Mouse (Mus musculus) heart, postnatal 25 days (tissue): ENCODE data around the gene Gm10837. TPM values are rescaled to one million over a fixed set of nuclear protein-coding genes. Genes with fewer than 3 reads are reported as not detected.

Source experiments
- DNase-seq: peaks from one replicate; pipeline ENCODE4 v3.0.0; 2022; ENCODE audit warnings: low spot score
- intact Hi-C: fragments of 180-260 bp; cut with DNase I; formaldehyde crosslinking; loops from one replicate; pipeline ENCODE4 v1.15.1; 2025
- total RNA-seq, 2 experiments: library from RNA; stranded (reverse); gene quantifications; 2 replicates each; pipeline ENCODE4 v1.2.3; 2021

Gene Gm10837
- total RNA-seq, 2 experiments from 2014 or later, result not detected

DNA sequence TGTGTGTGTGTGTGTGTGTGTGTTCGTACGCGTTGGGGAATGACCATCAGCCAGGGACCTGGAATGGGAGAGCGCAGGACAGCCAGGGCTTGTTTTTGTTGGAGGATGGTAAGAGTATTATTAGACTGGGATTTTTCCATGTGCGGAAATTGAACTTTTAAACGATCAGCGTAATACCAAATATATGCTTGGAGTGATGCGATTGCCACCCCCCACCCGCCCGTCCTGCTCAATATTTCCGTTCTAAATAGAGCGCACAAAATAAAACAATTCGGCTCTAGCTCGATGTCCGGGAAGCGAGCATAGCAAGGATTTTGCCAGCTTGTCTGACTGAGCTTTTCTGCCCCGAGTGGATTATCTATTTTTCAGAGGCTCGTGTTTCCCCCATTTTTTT, 13.6 kb upstream of the Gm10837 start:
- DNase-seq, result no peak
- intact Hi-C loops, result loop anchor here (10.0 kb wide), 1 partner anchor 292 kb away; the partner anchor contains the start of gene Clybl

DNA sequence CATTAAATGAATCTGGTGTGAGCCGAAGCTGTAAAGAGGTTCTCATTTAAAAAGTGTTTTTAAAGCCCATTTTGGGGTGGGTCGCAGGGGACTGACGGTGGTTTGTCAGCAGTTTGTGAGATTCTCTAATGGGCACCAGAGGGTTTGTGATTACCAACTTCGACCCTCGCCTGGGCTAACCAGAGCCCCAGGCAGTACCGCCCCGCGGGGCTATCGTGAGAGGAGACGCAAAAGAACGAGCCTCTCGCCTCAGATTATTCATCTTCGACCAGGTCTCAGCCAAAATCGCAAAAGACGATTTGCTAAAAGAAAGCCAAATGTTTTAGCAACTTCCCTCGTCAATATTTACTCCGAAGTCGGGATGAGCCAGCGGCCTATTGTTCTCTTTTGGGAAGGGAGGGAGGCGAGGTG, 13.1 kb upstream of the Gm10837 start:
- DNase-seq, result no peak
- intact Hi-C loops, result loop anchor here (10.0 kb wide), 1 partner anchor 292 kb away; the partner anchor contains the start of gene Clybl

DNA sequence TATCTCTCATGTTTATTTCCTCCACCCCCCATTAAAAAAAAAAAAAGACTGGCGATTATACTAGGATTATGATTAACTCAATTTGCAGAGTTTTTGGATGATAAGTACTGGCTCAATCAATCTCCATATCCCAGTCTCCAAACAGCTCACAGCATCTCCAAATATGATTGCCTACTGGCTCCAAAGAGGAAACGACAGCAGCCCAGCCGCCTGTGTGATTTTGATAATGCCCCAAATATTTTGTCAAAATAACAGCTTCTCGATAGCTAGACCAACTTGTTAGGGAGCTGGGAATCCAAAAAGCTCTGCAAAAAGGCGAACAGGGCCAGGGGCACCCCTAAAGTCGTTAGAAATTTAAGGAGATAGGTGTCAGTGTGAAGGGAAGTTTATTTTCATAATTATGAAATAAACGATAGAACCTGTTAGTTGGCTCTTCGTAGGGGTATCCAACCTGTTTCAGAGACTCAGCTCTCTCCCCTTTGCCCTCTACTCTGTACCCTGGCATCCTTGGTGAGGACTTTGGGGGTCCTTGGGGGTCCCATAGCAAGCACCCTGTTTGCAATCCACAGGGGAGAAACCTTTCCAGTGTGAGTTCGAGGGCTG, 12.3 kb upstream of the Gm10837 start:
- intact Hi-C loops, result loop anchor here (10.0 kb wide), 1 partner anchor 293 kb away; the partner anchor contains the start of gene Clybl
- DNase-seq, result no peak

DNA sequence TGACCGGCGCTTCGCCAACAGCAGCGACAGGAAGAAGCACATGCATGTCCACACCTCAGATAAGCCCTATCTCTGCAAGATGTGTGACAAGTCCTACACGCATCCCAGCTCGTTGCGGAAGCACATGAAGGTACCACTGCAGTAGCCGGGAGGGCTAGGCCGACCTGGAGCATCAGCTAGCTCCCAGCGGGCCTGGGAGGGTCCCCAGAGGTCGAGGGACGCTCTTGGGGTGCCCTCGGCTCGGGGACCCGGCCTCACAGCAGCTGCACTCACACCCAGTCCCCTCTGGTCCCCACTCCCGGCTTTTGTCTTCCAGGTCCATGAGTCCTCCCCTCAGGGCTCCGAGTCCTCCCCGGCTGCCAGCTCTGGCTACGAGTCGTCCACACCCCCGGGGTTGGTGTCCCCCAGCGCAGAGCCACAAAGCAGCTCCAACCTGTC, 11.8 kb upstream of the Gm10837 start:
- DNase-seq, result no peak
- intact Hi-C loops, result loop anchor here (1.0 to 10.0 kb wide), 2 partner anchors 10 to 294 kb away; partner anchors contain the start of gene Clybl

DNA sequence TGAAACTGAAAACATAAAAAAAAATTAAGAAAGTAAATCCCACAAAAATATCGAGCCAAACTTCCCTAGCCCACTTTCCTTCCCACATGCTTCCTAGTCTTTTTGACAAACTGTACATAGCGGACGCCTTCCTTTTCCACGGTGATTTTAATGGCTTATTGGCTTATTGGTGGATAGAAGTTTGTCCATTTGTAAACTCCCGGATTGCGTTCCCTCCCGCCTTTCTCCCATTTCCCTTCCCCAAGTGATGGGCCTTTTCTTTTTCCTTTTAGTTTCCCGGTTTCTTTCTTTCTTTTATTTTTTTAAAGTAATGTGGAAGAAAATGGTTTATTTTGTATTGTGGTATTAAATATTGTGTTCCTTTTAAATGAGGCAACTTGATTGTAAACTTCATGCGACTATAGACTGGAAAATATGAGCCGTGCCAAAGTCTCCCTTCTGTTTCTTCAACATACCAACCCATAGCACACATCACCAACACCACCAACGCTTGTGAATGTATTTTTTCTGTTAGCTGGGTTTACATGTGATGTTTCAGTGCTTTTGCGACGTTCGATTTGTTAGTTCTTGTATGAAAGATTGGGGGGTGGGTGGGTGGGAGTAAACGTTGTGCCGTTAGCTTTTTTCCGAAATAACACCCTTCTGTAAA, 10.8 kb upstream of the Gm10837 start:
- no peak for DNase-seq

DNA sequence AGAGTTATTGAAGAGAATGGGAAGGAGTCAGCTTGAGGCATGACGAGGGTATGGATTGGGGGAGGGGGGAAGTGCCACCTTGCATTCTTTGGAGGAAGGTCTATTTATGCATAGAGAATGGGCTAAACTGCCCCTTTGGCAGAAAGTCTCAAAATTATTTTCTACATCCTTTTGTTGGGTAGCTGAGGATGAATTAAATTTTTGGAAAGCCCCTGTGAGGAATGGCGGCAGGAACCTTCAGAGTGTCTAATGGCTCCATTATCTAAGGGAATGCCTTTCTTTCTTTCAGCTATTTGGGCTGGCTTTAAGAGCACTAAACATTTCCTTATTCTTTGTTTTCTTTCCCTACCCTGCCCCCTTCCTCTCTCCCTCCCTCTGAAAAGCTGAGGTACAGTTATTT, 10.0 kb upstream of the Gm10837 start:
- DNase-seq, result no peak
- intact Hi-C loops, result no loop called here

More for the DNA sequence above, 10.8 kb upstream of the Gm10837 start:
- intact Hi-C loops, result loop anchor here (1.0 to 10.0 kb wide), 2 partner anchors 9 to 295 kb away; partner anchors contain the start of gene Clybl

DNA sequence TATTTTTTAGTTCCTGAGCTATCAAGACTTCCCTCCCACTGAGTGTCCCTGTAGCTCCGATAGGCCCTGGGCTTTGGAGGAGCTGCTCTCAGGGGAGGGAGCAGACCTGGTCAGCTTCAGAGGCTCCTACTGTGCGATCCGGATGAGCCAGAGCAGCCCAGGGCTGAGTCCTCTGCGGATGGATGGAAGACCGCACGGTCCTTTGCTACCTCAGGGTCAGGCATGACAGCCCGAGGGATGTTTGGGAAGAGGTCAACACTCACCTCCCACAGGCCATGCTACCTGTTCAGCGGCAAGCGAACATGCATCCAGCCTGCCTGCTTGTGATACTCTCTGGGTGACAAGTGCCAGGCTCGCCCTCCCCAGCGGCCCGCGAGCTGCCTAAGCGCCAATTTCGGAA, 9.2 kb upstream of the Gm10837 start:
- intact Hi-C loops, result no loop called here
- no peak for DNase-seq

DNA sequence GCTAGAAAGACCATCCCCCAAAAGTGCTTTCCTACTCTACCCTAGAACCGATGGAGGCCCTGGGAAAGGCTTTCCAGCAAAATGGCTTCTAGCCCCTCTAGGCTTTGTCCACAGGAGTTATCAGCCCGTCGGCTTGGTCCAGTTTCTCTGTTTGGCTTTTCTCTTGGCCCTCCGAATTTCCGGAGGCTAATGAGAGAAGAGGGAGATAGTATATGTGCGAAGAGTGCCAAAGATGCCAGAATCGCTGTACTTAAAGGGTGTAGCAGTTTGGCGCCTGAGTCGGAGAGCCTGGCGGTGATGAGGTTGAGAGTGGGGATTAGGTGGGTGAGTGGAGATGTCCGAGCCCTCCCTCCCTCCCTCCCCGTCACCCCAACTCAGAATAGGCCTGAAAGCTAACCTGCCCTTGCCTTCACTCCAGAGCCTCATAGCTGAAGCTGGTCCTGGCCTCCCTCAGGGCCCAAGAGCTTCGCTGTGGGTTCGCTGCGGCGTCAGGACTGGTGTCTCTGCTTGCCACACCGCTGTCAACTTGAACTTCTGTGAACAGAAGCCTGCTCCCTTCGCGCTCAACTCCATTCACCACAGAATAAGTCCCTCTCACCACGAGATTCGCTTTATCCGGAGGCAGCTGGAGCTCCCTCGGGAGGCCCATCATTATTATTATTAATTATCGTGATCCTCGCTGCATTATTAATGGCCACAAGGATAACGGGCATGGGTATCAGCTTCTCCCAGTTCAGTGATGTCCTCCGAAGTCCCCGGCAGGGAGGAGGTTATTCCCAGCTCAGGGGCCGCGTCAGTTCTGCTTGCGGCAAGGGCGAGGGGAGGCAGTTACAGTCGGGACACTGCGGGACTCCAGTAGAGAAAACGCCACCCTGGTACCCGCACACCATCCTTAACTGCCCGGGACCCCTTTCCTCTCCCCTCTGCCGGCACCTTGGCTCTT, 8.0 kb upstream of the Gm10837 start:
- DNase-seq, result no peak
- intact Hi-C loops, result no loop called here

DNA sequence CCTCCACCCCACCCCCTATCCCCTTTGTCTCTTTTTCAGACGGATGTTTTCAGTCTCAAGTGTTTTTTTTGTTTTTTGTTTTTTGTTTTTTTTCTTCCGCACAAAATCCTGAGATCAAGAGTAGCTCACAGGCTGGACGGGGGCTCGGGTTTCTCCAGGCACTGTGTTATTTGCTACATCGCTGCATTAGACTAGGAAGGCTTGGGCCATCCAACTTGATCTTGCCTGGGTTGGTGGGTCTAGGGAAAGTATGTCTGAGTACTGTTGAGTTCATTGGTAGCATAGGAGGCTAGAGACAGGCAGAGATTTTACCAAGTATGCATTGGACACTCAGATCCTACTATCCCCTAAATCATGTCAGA, 7.4 kb upstream of the Gm10837 start:
- intact Hi-C loops, result no loop called here
- no peak for DNase-seq

DNA sequence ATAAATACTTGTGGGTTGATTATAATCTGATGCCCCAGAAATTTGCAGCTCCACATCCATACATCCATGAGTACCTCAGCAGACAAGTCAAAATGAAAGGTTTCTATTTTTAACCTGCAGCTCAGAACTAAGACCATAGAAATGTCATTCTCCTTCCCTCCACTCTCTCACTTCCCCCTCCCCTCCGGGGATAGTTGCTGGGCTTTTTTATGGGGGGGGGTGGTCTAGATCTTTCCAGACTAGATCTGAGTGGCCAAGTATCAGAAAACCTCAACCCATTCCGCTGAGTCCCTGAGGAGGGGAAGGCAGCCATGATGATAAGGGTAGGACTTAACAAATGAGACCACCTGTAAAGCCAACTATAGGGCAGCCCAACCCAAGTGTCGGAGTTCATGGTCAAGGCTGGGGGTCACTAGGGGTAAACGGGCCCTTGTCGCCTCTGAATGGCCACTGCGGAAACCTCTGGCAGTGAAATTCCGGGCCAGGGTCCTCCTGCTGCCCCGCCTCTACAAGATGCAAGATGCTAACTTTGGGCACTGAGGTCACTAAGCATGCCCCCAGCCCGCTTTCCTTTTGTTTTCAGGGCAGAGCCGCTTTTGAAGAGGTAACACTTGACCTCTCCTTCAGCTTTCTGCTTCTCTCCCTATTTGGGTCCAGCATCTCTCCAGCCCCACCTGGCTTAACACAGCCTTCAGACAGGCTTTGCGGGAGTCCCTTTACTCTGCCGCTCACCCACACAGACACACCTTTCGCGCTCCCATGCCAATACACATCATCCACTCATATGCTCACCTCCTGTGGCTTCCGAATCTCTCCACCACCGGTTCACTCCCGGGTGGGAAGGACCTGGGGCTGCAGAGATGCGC, 6.6 kb upstream of the Gm10837 start:
- intact Hi-C loops, result no loop called here
- no peak for DNase-seq

DNA sequence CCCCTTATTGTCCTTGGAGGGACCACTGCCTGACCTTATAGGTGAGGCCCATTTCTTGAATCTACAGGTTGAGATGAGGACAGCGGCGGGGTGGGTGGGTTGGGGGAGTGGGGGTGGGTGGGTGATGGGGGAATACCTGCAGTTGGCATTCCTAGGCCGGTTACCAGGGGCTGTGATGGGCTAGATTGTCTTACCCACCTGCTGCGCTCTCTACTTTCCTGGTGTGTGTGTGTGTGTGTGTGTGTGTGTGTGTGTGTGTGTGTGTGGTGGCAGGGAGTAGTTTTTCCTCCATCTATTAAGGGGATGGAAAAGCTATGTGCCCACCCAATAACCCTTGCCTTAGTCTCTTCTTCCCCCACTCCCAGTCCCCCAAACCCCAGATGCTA, 5.9 kb upstream of the Gm10837 start:
- DNase-seq, result no peak
- intact Hi-C loops, result no loop called here

DNA sequence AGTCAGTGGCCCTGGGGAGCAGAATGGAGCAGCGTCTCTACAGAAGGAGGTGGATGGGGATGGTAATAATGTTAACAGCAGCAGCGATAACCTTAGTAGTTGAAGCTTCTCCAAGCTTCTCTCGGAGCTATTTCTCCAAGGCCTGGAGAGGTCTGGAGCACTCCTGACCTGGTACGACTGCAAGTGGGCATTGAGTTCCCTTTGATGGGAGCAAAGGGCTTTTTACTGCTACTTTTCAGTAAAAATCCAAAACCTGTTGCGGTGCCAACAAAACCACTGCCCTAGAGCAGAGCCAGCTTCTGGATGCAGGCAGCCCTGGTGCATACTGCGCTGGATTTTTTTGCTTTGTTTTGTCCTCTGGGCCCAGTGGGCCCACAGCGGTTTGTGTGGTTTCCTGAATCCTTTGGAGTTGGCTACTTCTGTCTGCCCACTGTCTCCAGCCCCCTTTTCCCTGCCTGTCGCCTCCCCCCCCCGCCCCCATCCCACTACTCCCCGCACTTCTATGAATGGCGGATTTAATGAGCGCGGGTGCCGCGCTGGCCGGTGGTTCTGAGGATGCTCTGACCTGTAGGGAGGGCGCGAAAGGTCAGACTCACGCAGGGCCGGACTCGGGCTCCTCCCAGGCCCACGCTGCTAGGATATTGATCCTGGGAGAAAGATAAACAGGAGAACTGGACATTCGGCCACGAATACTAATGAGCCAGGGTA, 5.4 kb upstream of the Gm10837 start:
- intact Hi-C loops, result no loop called here
- no peak for DNase-seq

DNA sequence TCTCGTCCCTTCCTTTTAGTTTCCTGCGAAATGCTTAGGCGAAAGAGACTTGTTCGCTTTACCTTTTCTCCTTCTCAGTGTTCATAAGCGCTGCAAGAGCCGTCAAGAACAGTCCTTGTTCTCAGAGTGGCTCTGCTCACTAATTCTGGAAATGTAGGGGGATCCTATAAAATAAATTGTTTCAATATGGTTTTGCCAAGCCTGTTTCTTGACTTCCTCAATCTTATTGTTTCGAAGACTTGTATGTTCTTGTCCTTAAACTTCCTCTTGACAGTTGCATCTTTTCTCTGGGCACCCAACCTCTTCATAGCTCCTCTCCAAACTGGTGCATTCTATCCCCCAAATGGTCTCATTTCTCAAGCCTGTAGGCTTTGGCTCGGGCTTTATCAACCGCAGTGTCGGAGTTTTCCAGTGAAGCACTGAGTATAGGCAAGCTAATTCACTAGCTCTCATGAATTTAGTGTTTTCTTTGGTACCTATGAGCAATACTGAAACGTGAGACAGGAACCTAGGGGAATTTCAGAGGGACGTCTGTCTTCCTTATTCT, 4.7 kb upstream of the Gm10837 start:
- intact Hi-C loops, result no loop called here
- no peak for DNase-seq

DNA sequence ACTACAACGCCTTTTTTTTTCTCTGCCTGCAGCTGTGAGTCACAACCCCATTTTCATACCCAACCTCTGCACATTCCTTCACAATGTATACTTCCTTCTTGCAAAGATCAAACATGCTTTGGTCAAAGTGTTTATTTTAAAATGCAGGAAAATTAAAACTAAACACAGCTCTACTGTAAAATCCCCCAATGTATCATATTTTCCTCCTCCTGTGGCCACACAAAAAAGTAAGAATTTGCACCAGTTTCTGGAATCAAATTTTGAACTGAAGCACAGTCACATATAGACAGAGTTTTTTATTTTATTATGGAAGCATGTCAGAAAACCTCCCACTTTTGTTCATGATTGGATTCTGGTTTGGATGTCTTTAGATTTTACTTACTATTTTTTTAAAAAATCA, 3.8 kb upstream of the Gm10837 start:
- no peak for DNase-seq
- intact Hi-C loops, result no loop called here

DNA sequence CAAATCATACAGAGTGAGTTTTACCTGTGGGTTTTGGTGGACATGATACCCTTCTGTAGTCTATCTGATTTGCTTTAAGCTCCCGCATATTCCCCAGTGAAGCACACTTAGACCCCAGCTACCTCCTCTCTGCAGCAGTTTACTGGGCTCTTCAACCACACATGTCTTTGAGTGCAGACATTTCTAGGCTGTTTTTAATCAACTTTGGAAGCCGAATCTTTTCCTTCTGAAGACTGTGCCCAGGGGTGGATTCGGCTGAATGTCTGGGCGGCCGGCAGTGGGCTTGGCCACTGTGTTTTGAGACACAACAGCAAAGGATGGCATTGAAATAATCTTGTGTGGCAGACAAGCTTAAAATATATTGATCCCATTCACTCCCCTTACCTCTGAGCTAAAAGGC, 3.0 kb upstream of the Gm10837 start:
- DNase-seq, result no peak
- intact Hi-C loops, result no loop called here

DNA sequence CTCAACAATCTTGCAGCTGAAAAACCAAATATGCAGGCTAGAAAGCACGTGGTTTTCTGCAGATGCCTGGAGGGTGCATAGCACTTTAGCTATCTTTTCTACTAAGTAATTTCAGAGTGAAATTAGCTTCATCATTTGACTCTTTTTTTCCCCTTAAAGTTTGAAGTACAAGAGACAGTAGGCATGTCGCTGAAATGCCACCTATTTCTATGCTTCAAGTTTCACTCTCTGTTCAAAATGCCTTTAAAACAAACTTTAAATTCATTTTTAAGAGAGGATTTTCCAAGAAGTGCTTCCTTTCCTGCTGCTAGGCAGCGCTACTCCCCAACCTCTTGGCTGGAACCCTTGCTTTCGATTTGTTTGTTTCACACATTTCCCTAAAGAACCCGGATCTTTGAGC, 1.3 kb upstream of the Gm10837 start:
- DNase-seq, result no peak
- intact Hi-C loops, result loop anchor here (2.0 kb wide), 2 partner anchors 16 to 82 kb away; no protein-coding TSS in a partner anchor

DNA sequence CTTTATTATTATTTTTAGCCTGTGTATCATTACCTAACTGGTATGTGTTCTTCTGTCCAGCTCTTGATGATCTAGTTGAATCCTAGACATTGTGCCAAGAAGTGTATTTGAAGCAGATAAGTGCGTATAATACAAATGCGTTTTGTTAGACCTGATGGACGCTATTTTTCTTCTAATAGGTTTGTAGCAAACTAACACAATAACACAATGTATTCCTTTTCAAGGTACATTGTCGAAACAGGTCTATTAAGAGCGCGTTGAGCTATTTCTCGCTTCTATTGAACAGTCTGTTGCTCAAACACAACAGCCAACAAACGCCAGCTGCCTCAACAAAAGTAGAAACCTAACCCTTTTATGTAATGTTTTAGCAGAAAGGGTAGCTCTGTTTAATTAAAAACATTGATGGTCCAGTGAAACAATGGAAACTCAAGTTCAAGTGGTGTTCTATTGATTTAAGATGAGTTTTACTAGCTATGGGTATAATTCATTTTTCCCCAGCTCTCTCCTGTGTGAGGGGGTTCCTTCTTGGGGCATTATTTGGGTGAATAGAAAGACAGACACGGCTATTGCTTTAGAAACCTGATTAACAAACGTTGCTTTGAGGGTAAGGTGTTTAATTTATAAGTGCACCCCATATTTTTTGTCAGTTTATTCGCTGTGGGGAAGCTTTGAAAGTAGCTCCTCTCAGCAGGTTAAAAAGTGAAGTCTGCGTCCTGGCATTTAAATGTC, 536 bp upstream of the Gm10837 start:
- intact Hi-C loops, result loop anchor here (2.0 kb wide), 2 partner anchors 17 to 83 kb away; no protein-coding TSS in a partner anchor
- no peak for DNase-seq

DNA sequence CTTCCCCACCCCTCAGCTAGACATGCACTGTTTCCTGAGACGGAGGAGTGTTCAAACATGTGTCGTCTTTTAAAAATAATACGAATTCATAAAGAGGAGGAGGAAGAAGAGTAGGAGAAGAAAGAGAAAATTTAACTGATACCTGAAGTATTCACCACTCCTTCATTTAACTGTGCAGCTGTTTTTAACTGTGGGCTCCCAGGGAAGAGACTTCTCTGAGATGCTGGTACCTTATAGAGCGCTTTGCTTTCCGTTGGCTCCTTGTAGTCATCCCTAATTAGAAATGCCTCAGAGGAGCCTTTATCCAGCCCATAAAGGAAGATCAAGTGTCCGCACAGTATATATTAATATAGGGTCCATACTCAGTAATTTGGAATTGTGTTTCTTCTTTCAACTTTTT, 1.1 kb downstream of the Gm10837 start:
- intact Hi-C loops, result no loop called here
- DNase-seq, result no peak
